Mouse (Mus musculus): Measurements from ENCODE around the gene Rps6ka5. TPM values are rescaled to one million over a fixed set of nuclear protein-coding genes. Genes with fewer than 3 reads are reported as not detected.

Gene Rps6ka5
- polyA plus RNA-seq, 1 experiment, result 4.7 TPM

Other genes starting within 250 kb of the Rps6ka5 start
- gene Ttc7b, start 206.2 kb downstream of the Rps6ka5 start, polyA plus RNA-seq (2012; rRNA removed), result 43.1 and 51.7 TPM in 2 replicates
- gene Dglucy, start 52.1 kb upstream of the Rps6ka5 start, polyA plus RNA-seq (2012; rRNA removed), result 5.9 and 8.6 TPM in 2 replicates
- gene Gpr68, start 181.2 kb upstream of the Rps6ka5 start, polyA plus RNA-seq (2012; rRNA removed), result 21.8 and 25.2 TPM in 2 replicates